Mouse (Mus musculus) myocyte (in vitro differentiated cells): Measurements from ENCODE around the gene Ttll6.

Experiments
- CEBPB ChIP-seq: IDR thresholded peaks from 2 replicates; pipeline ENCODE4 v1.6.1; 2011; ENCODE audit warnings: mild to moderate bottlenecking, moderate library complexity; ENCODE audit not compliant: poor library complexity, insufficient read depth, severe bottlenecking
- MYOD1 ChIP-seq, 3 experiments: IDR thresholded peaks; one replicate each; pipeline ENCODE4 v1.6.1; 2011; ENCODE audit warnings: control low read depth in 2 of 3, low read depth in 2 of 3, mild to moderate bottlenecking in 2 of 3, moderate library complexity in 1 of 3; ENCODE audit not compliant: insufficient read length in 2 of 3, control insufficient read depth in 1 of 3
- MYOG ChIP-seq, 3 experiments: IDR thresholded peaks; one replicate each; pipeline ENCODE4 v1.6.1; 2011; ENCODE audit warnings: control low read depth in 2 of 3, low read depth in 2 of 3, mild to moderate bottlenecking in 2 of 3; ENCODE audit not compliant: insufficient read length in 2 of 3, control insufficient read depth in 1 of 3, insufficient read depth in 1 of 3
- POLR2A ChIP-seq: IDR thresholded peaks from one replicate; pipeline ENCODE4 v1.6.1; 2011; ENCODE audit warnings: low read depth, mild to moderate bottlenecking, control low read depth, moderate library complexity; ENCODE audit not compliant: insufficient read length
- POLR2AphosphoS2 ChIP-seq: IDR thresholded peaks from one replicate; pipeline ENCODE4 v1.6.1; 2011; ENCODE audit warnings: low read depth, control low read depth; ENCODE audit not compliant: insufficient read length
- SRF ChIP-seq: IDR thresholded peaks from one replicate; pipeline ENCODE4 v1.6.1; 2011; ENCODE audit warnings: low read depth; ENCODE audit not compliant: control insufficient read depth, insufficient read length
- TCF12 ChIP-seq: IDR thresholded peaks from one replicate; pipeline ENCODE4 v1.6.1; 2011; ENCODE audit warnings: mild to moderate bottlenecking, control low read depth; ENCODE audit not compliant: poor library complexity, insufficient read depth, severe bottlenecking
- TCF3 ChIP-seq: IDR thresholded peaks from one replicate; pipeline ENCODE4 v1.6.1; 2011; ENCODE audit warnings: low read depth, control low read depth; ENCODE audit not compliant: insufficient read length
- USF1 ChIP-seq: IDR thresholded peaks from one replicate; pipeline ENCODE4 v1.6.1; 2011; ENCODE audit warnings: low read depth, mild to moderate bottlenecking, control low read depth, moderate library complexity

GRCm38 (mm10) chr11:96203789-96204186, 70.2 kb downstream of the Ttll6 start:
- TF ChIP-seq POLR2A = no peak
- TF ChIP-seq USF1 = no peak
- no peak for TF ChIP-seq TCF3
- no peak for TF ChIP-seq SRF
- no peak for TF ChIP-seq TCF12
- TF ChIP-seq POLR2AphosphoS2 = no peak
- TF ChIP-seq CEBPB = no peak
- no peak for TF ChIP-seq MYOD1 (IDR thresholded peaks at IDR 0.05; ENCODE audit: control insufficient read depth in 1 of 3, insufficient read length in 2 of 3, low read depth in 2 of 3)
- TF ChIP-seq MYOG (IDR thresholded peaks at IDR 0.05; ENCODE audit: control insufficient read depth in 1 of 3, insufficient read depth in 1 of 3, insufficient read length in 2 of 3, low read depth in 2 of 3) = no peak
